Mouse (Mus musculus) bone marrow, adult 2 months (tissue): ENCODE results near the gene Pmepa1. TPM values are rescaled to one million over a fixed set of nuclear protein-coding genes. Genes with fewer than 3 reads are reported as not detected.

Experiments used
- H3K27ac ChIP-seq: fragments of 200-500 bp; 2 replicates; pipeline ENCODE4 v1.5.1; 2012; ENCODE audit warnings: low read depth, mild to moderate bottlenecking, control low read depth, inconsistent platforms, low read length; ENCODE audit not compliant: control insufficient read depth, poor library complexity, insufficient read depth
- H3K4me1 ChIP-seq: fragments of 200-500 bp; 2 replicates; pipeline ENCODE4 v1.6.1; 2011; ENCODE audit warnings: low read length; ENCODE audit not compliant: control insufficient read depth, insufficient read depth
- H3K4me3 ChIP-seq: fragments of 200-500 bp; replicated peaks from 2 replicates; pipeline ENCODE3; 2011; ENCODE audit warnings: mild to moderate bottlenecking, low read depth, low read length, control low read depth; ENCODE audit not compliant: control insufficient read depth
- CTCF ChIP-seq: fragments of 200-500 bp; IDR thresholded peaks from 2 replicates; pipeline ENCODE4 v1.5.1; 2011; ENCODE audit warnings: low read length, control low read depth; ENCODE audit not compliant: control insufficient read depth, insufficient read depth
- POLR2A ChIP-seq: fragments of 200-500 bp; IDR thresholded peaks from 2 replicates; pipeline ENCODE4 v1.6.1; 2011; ENCODE audit warnings: low read depth, mild to moderate bottlenecking, control low read depth, low read length, borderline replicate concordance; ENCODE audit not compliant: control insufficient read depth
- WGBS: fragments of 180-500 bp; shearing (Covaris S2); methylation state at CpG from one replicate; pipeline ENCODE4 v1.1.7; 2018; 5-methylcytosine and 5-hydroxymethylcytosine counted together
- polyA plus RNA-seq: library from polyadenylated mRNA; stranded (reverse); fragments of >200 nt; gene quantifications from 2 replicates; pipeline ENCODE4 v1.2.4, GENCODE M21; 2011; ENCODE audit warnings: low replicate concordance; ENCODE audit not compliant: missing spikeins, insufficient read depth, insufficient read length

Pmepa1 gene
- polyA plus RNA-seq, 1 experiment, result 12.5 TPM

DNA sequence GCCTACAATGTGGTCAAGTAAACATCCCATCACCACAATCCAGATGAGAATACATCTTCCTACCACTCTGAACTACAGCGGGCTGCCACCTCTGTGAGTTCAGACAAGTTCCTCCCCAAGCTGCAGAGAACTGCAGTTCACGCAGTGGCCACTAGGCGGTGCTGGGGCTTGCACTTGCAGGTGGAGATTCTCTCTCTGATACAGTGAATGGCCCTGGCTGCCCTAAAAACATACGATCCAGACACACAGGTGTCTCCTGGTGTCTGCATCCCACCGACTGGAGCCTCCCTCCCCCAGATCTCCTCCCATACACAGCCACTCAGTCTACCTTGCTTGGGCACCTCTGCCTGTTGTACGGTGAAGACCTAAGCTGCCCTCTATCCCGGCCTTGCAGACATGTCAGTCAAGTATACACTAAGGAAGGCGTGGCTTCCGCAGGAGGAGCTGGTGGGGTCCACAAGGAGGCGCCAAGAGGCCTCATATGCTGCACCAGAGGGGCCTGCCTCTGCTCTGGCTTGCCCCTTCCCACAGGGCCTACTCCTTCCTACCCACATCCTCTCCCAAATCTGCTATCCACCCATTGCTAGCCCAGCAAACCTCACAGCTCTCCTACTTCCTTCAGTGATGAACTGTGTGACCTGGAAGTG lies 46.6 kb downstream of the Pmepa1 start:
- peak; percentile 97 for TF ChIP-seq CTCF
- no peak for TF ChIP-seq POLR2A
- Histone ChIP-seq H3K4me3 (peak overlapping the region; percentile 17), H3K27ac (no peak overlapping the region), H3K4me1 (no peaks in the 10 kb centered on the region)
- 1% methylated on average over 10 of the region's 10 CpGs for WGBS

DNA sequence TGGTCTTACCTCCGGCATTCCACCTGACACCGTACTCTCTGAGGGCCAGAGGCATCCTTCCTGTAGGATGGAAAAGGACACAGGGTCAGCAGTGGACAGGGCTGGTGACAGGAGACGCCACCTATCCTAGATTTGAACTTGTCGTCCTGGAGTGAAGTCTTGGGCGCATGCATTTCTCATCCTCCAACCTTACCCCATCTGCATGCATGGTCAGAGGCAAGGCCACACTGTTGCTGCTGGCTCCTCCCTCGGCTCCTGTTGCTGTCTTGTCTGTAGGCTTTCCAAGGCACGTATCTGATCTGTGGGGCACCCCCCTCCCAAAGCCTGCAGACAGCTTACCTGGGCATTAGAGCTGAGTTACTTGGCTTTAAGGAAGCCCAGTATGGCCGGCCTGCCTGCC lies 47.8 kb downstream of the Pmepa1 start:
- TF ChIP-seq POLR2A (no peak), CTCF (no peak)
- Histone ChIP-seq H3K4me3 (no peak overlapping the region), H3K4me1 (peaks cover 2% of the 10 kb centered on the region), H3K27ac (no peak overlapping the region)
- 86% methylated on average over 8 of the region's 8 CpGs for WGBS

- WGBS, result 87% methylated on average over 8 of the region's 8 CpGs
- TF ChIP-seq POLR2A (no peak), CTCF (no peak)
- H3K27ac ChIP-seq, result no peak overlapping the region
- H3K4me3 ChIP-seq, result no peak overlapping the region
- H3K4me1 ChIP-seq, result peaks cover 2% of the 10 kb centered on the region
Observed at GRCm38 (mm10) chr2:173226792-173227191, 49.5 kb downstream of the Pmepa1 start.

- Histone ChIP-seq H3K4me1 (peaks cover 2% of the 10 kb centered on the region), H3K4me3 (no peak overlapping the region), H3K27ac (no peak overlapping the region)
- TF ChIP-seq POLR2A (no peak), CTCF (no peak)
- 81% methylated on average over 7 of the region's 7 CpGs for WGBS
Observed at GRCm38 (mm10) chr2:173225906-173226305, 50.4 kb downstream of the Pmepa1 start.

DNA sequence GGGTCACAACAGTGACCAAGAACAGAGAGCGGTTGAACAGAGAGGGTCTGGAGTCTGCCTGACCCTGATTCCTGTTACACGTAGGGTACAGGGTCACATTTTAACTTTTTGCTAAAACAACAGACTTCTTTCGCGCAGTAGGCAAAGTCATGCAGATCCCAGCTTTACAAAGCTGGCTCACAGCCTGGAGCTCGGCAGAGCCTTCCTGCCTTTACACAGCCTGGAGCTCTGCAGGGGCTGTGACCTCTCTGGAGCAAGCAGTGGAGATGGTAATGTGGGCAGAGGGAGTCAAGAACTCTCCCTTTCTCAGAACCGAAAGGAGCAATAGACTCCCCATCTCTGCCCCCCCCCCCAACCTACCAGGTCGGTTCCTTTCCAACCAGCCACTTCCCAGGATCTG lies 51.5 kb downstream of the Pmepa1 start:
- H3K4me3 ChIP-seq, result no peak overlapping the region
- no peak overlapping the region for H3K27ac ChIP-seq
- WGBS, result 62% methylated on average over 7 of the region's 7 CpGs
- peaks cover 2% of the 10 kb centered on the region for H3K4me1 ChIP-seq
- no peak for TF ChIP-seq CTCF
- TF ChIP-seq POLR2A, result no peak

DNA sequence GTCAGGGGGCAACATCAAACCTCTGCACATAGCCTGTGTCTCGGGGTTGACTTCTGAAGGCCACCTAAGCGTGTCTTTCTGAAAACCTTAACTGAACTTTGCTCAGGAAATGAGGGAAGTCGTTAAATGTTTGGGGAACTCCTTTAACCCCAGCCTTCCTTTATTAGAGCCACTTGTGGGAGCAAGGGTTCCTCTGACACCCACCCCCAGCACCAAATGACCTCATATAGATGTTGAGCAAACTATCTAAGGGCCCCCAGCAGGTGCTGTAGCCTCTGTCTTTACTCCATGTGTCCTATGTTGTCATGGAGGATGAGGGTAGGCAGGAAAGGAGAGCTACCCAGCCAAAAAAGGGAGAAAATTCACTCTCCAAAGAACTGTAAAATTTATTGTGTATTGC lies 52.2 kb downstream of the Pmepa1 start:
- Histone ChIP-seq H3K4me3 (no peak overlapping the region), H3K4me1 (peaks cover 4% of the 10 kb centered on the region), H3K27ac (0 out of 2 replicates have a peak overlapping the region, but pooled peaks have one; percentile 24)
- WGBS, result 4% methylated on average over 3 of the region's 3 CpGs
- TF ChIP-seq CTCF (no peak), POLR2A (no peak)

DNA sequence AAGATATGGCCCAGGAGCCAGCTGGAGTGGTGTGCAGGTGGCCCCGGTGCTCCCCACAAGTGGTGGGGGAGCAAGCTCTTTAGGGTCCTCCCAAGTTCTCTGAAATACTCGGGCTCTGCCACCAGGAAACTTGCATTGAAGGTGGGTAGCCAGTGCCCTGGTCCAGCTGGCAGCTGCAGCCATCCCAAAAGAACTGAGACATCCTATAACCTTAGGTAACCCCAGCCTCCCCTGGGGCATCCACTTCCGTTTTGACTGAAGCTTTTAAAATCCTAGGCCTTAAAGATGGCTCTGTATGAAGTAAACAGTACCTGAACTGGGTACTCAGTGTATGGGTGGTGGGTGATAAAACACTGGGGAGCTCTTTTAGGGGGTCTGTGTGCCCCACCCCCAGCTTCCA lies 52.8 kb downstream of the Pmepa1 start:
- TF ChIP-seq POLR2A, result no peak
- no peak for TF ChIP-seq CTCF
- 24% methylated on average over 3 of the region's 3 CpGs for WGBS
- Histone ChIP-seq H3K4me1 (peaks cover 4% of the 10 kb centered on the region), H3K4me3 (no peak overlapping the region), H3K27ac (peak overlapping the region; percentile 24)

GRCm38 (mm10) chr2:173220754-173221153 lies 55.6 kb downstream of the Pmepa1 start:
- peaks cover 7% of the 10 kb centered on the region for H3K4me1 ChIP-seq
- H3K4me3 ChIP-seq, result no peak overlapping the region
- TF ChIP-seq POLR2A (no peak), CTCF (no peak)
- WGBS, result 86% methylated on average over 9 of the region's 9 CpGs
- no peak overlapping the region for H3K27ac ChIP-seq

DNA sequence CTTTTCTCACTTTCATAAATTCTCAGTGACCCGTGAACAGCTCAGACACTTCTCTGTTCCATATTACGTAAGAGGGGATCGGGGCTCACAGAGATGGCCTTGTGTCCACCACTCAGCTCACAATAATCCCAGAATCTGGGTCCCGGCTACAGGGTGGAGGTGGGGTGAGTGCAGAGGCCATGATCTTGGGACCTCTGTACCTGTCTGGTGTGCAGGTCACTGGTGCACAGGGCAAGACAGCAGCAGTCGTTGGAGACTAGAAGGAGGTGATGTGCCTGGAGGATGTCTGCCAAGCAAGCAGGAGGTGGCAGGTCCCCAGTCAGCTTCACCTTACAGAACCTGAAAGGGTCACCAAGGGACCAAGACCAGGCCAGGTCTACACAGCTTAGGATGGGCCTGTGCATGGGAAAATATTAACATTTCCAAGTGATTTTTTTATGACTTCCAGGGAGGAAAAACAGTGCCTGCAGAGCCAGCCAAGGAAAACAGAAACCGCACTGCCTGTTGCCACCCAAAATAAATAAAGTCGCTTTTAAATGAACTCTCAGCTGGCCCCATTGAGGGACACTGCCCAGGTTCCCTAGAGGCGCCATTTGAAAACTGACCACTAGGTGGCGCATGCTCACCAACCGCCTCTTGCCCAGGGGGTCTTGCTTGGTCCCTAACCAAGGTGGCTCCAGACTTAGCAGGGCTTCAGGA lies 56.9 kb downstream of the Pmepa1 start:
- WGBS, result 21% methylated on average over 10 of the region's 10 CpGs
- TF ChIP-seq POLR2A, result no peak
- TF ChIP-seq CTCF, result peak; percentile 82
- Histone ChIP-seq H3K4me1 (peaks cover 7% of the 10 kb centered on the region), H3K4me3 (peak overlapping the region; percentile 56), H3K27ac (peak overlapping the region; percentile 74)
